Mouse (Mus musculus) heart, adult 9 months (tissue): Measurements from ENCODE around the gene Slc12a6.
A peak's percentile ranks its signal among the peaks of the same experiment; 100 is the strongest.
"Not testable (repeated sequence)": the region's sequence is repeated elsewhere in the genome, so short reads cannot be mapped to it uniquely, and the experiment has no call there.

Experiments
- DNase-seq, 2 experiments: peaks; one replicate each; pipeline ENCODE4 v3.0.0; 2022; ENCODE audit warnings: low spot score in 2 of 2

Slc12a6 gene

DNA sequence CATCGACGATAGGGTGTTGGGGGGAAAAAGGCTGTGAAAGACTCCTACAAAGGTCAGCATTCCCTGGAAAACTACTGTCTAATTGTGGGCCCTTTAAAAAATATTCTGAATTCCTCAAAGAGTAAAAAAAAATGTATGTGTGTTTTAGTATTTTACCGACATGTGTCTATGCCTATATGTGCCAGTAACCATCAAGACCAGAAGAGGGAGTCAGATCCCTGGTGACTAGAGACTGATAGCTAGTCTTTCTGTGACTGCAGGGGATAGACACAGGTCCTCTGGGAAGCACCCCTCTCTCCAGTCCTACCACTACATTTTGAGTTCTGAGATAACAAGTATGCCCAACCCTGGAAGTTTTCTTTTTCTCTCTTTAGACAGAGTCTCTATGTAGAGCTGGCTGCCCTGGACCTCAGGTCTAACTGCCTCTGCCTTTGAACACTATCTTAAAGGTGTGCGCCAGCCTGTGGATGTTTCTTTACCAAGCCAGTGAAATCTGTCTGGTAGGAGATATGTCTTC is 2.8 kb upstream of the Slc12a6 start:
- DNase-seq = no peak

DNA sequence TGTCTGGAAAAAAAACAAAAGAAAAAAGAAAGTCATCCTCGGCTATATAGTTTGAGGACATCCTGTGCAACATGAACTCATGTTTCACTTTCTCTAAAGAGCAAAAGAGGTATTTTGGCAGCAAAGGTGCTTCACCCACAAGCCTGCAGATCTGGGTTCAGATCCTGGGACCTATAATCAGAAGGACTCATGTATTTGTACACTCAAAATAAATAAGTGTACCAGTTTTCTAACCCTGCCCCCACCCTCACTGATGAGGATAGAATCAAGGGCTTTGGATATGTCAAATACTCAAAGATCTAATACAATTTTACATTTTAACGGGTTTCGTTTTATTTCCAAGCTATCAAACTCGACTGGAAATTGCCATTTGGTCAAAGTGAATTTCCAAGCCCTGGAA is 1.3 kb upstream of the Slc12a6 start:
- DNase-seq = no peak

DNA sequence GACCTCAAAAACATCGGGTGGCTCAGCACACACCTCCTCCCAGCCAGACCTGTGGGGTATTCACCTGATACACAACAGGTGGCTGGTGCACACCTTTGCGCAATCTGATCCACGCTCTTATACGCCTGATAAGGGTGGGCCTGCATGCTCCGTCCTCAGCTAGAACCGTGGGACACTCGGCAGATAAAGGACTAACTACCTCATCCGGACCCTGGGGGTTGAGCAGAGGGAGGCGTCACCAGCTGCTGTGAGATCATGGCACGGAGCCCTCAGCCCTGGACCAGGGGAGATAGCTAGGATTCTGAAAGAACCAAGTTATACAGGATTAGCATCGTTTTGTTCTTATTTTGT is 592 bp downstream of the Slc12a6 start, which contains the start of gene Gm21985:
Gene Gm21985, plus strand, starts transcription at position 73 of the 351 bp plus-strand sequence.
- peak; percentile 63 to 68 for DNase-seq

DNA sequence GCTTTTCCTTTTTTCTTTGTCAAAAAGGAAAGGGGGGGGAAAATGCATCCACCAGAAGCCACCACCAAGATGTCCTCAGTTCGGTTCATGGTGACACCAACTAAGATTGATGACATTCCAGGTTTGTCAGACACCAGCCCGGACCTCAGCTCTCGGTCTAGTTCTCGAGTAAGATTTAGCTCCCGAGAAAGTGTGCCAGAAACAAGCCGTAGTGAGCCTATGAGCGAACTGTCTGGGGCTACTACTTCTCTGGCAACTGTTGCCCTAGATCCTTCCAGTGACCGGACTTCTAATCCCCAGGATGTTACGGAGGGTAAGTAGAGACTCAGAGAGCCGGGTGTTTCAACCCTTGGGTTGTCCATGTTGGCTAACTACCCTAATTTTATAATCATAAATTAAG is 1.2 kb downstream of the Slc12a6 start:
- DNase-seq = peak; percentile 41 to 50

DNA sequence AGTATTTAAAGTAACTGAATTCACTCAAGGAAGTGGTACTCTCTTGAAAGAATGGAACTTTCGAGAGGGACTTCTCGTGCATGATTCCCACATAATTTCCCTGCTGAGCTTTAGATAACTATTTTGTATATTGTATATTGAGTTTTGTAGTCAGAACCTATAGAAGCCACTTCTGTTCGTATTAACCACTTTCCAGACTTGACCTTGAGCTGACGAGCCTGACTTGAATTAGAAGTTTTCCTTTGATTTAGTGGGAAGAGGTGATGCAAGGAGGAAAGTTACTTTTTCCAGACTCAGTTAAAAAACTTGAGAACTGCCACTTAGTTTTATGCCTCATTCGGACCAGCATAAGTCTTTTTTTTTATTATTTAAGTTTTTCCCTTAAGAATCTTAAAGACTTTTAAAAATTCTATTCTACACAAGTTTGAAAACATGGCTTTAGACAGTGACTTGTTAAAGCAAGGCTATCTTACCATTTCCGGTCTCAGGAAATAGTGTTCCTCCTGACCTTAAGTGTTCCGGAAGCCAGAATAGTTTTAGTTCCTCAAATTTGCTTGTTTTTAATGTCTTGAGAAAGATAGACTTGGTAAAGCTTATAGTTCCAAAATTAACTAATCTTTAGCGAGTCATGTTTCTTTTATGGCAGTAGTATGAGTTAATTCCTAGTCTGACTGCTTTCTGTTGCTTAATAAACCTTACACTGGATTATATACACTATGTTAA is 2.1 kb downstream of the Slc12a6 start:
- DNase-seq = peak; percentile 21 to 38

DNA sequence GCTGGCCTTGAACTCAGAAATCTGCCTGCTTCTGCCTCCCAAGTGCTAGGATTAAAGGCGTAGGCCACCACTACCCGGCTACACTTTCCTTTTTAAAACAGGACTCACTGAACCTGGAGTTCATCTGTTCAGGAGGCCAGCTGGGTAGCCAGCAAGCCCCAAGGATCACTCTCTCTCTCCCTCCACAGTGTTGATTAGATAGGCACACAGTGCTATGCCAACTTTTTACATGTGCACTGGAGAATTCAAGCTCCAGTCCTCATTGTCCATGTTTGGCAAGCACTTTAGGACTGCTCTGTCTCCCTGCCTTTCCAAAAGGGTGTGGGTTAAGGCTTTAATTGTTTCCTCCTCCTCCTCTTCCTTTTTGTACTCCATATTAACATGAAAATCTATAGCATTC is 4.4 kb downstream of the Slc12a6 start:
- DNase-seq = peak; percentile 24 to 28

DNA sequence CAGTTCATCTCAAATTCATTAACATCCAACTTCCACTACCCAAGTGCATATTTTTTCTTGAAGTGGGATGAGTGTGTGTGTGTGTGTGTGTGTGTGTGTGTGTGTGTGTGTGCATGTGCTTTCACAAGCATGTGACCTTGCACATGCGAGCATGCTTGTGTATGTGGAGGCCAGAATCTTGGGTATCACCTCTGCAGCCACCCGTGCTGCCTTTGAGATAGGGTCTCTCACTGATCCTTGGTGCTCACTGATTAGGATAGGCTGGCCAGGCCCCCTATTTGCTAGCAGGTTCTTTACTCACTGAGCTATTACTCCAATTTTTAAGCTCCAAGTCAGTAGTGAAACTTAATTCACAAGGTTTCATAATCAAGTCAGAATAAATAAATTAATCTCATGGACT is 7.3 kb downstream of the Slc12a6 start:
- DNase-seq = no peak

DNA sequence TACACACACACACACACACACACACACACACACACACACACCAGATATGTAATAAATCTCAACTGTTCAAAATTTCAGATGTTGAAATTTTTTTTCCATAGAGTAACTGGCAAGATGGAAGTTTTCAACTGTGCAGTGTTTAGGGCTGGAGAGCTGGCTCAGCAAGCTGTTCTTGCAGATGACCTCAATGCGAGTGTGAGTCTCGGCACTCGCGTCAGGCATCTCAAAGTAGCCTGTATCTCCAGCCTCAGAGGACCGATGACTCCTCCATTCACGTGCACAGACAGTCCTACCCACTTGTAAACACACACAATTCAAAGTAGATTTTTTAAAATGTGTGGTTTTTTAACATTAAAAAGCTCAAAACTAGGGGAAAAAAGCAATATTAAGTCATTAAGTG is 7.8 kb downstream of the Slc12a6 start:
- DNase-seq = no peak

DNA sequence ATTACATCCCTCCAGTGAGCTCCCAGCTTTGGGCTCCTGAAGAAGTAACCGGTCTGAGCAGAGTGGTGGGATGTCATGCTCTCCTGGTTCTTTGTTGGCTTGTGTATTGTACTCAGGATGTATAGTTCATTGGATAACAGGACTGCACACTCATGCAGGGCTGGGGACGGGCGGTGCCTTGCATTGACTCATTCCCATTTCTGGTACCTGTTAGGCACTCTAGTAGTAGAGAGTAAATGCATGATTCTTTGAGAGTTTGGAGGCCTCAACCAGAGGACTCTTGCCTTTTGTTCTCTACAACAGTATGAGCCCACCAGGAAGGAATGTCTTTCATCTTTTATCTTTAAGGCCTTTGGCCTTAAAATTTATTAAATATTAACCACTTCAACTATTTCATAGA is 11.2 kb downstream of the Slc12a6 start:
- DNase-seq = no peak

DNA sequence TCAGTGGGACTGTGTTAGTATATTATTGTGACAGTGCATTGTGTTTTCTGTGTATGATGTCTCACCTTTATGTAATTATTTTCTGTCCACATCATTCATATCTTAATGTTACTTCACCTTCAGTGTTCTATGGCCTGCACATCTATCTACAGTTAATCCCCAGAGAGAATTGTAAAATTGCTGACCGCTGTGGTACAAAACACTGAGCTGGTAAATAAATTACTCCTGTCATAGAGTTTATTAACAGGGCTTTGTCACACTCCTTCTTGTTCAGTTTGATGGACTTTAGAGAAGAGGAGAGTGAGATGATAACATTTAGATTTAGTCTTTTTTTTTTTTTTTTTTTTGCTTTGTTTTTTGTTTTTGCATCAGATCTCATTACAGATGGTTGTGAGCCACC is 17.2 kb downstream of the Slc12a6 start:
- DNase-seq = no peak

DNA sequence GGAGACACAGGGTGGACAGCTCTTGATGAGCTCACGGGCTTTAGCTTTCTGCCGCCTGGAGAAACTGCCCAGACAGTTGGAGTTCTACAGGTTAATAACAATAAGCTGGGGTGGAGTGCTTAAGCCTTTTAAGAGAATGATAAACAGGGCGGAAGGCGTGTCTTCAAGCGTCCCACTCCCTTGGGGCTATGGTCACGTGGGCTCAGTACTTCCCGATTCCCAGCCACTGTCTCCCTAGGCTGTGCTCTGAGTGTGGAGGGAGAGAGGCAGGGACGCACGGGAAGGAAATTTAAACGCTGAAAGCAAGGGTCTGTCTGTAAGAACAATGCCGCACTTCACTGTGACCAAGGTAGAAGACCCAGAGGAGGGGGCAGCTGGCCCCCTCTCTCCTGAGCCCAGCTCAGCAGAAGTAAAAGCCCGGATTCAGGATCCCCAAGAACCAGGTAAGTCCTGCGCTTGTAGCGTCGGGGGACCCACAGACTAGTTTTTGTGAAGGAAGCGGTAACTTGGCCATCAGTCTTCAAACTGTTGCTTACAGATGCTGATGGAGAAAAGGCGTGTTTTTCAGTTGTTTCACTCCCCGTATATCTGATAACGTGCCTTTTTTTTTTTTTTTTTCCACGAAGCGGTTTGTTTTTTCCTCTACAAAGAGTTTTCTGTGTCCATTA is 18.9 kb downstream of the Slc12a6 start:
- DNase-seq = peak; percentile 74 to 76

DNA sequence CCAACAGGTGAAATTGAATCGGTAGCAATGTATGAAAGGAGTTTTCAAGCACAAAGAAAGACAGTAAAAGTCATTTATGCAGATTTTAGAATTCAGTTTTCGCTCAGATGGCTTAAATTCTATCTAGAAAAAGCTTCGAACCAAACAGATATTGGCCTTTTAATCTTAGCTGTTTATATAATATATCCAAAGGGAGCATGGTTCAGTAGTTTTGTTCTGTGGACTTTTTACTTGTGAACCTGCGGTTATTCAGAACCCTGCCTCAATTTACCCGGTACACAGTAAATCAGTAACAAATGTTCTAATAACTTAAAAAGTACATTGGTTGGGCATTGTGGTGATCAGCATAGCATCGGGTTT is 19.4 kb downstream of the Slc12a6 start:
- no peak for DNase-seq

DNA sequence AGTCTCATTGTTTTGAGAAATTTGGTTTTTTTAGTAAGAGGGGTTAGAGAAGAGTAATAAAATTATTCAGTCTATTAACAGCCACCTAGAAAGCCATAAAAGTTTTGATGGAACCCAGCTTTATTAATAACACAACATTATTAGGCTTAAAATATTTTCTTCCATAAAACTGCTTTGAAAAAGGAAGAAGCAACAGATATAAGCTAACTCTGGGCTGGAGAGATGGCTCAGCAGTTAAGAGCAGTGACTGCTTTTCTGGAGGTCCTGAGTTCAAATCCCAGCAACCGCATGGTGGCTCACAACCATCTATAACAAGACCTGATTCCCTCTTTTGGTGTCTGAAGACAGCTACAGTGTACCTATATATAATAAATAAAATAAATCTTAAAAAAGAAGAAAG is 20.4 kb downstream of the Slc12a6 start:
- not testable (repeated sequence) for DNase-seq

DNA sequence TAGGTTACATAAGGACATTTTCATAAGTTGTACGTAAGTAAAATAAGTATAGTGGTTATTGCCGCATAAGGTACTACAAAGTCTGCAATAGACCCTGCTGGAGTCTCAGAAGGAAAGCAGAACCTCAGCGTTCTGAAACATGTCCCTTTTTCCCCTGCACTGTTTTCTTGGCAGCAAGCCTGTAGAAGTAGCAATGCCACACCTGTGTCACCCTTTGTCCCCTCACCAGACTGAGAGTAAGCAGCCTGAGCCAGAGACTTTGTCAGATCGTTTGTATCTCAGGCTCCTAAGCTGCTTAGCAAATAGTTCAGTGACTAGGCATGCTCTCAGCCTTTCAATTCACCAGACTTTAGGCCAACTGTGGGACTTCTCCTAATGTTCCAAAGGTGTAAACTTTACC is 21.4 kb downstream of the Slc12a6 start:
- no peak for DNase-seq

DNA sequence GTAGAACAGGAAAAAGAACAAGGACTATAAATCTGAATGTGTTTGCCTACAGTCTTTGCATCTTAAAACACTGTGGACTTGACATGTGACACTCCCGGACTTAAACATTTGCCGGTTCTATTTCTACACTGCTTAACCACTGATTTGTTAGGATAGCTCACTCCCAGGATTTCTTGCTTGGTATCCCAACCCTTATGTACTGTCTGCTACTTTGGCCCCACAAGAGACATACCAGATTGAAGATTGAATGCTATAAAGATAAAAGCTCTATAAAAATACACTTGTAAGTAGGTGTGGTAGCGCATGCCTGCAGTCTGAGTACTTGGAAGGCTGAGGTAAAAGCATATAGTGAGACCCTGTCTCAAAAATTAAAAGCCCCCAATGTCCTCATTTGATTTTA is 23.9 kb downstream of the Slc12a6 start:
- DNase-seq = no peak

DNA sequence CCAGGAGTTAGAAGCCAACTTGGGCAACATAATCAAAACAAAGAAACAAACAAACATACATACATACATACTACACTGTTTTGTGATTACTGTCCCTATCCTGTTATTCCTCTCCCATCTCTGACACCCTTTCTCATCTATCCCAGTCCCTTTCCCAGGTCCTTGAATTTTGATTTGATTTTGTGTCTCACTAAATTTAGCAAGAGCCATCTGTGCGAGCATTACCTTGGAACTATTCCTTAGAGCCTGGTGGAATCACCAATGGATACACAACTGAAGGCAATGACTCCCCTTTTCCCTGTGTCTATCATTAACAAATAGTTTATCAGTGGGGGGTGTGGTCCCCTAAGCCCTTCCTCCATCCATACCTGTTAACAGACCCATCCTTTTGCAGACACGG is 27.2 kb downstream of the Slc12a6 start:
- no peak for DNase-seq

DNA sequence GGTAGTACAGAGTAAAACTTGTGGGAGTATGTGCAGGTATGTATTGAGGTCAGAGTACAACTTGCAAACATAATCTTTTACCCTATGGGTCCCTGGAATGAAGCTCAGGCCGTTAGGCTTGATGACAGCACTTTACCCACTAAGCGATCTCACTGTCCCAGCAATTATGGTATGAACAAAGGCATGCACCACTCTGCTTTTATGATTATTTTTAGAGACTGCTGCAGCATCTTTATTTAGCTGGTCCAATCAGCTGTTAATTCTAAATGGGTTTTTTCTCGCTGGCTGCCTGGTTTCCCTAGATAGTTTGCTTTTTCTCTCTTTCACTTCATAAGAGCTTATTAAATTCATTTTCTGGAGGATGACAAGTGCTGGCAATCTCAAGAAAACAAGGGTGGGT is 30.6 kb downstream of the Slc12a6 start:
- DNase-seq = peak; percentile 18 to 23

DNA sequence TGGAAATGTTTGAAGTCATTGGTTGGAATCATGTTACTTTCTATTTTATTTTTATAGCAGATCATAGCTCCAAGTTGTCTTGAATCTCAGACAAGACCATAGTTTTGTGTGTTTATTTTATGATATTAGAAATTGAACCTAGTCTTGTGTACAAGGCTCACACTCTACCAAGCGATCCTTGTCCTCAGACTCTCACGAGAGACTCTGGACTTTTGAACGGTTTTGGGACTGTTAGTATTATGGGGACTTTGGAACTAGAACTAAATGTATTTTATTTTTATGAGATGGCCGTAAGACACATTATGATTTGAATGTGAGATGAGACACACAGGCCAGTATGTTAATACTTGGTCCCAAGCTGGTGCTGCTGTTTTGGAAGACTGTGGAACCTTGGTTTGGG is 32.6 kb downstream of the Slc12a6 start:
- no peak for DNase-seq

DNA sequence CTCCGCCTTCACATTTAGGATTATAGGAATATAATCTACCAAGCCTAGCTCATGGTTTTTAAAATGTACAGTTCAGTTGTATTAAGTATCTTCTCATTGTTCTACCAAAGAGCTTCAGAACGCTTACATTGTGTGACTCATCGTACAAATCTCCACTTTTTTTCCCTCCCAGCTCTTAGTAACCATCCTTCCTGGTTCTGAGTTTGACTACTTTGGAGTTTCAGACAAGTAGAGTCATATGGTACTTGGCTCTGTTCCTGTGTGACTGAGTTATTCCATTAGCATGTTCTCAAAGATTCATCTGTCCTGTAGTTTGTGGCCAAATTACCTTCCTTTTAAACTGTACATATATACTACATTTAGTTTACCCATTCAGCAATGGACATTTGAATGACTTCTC is 43.0 kb downstream of the Slc12a6 start:
- no peak for DNase-seq

DNA sequence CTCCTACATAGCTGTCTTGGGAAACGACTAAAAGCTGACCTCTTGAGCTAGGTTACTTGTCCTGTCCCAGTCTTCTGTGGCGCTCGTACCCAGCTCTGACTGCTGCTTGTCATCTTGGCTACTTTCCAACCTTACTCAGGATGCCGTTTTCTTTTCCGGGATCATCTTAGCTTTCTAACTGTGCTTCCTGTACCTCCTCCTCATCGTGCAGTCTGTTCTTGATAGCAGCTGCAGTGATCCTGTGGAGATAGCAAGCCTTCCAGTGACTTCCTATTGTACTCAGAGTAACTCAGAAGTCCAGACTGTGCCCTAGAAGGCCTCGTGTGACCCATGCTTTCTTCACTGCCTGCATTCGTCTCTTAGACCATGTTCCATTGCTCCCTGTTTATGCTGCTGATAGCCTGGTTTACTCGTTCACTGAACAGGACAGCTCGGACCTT is 43.6 kb downstream of the Slc12a6 start:
- peak; percentile 11 to 27 for DNase-seq

DNA sequence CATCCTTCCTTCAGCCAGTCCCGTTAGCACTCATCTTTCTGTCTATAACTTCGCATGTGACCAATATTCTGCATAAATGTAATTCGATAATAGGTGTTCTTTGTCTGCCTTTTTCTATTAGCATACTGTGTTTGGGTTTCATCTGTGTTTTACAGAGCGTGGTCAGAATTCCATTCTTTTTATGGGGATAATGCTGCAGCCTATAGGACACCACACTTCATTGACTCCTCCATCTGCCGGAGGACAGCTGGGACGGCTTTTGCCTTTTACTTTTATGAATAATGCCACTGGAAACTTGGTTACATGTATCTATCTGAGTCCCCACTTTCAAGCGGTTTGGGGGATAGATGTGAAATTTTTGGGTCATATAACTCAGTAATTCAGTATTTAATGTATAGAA is 50.0 kb downstream of the Slc12a6 start:
- no peak for DNase-seq

DNA sequence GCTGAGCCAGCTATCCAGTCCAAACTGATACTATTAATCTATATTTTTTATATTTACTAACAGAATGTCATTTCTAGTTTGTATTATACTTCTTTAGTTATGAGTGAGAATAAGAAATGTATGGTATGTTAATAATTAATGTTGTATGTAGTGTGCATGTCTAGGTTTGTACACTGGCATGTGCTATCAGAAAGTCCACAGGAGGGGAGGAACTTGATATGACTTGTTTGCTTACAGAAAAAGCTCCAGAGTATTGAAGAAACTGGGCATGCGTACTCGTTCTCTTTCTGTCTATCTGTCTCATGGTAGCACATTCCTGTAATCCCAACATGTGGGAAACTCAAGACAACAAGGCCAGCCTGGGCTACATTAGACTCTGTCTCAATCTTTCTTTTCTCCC is 52.6 kb downstream of the Slc12a6 start:
- no peak for DNase-seq

DNA sequence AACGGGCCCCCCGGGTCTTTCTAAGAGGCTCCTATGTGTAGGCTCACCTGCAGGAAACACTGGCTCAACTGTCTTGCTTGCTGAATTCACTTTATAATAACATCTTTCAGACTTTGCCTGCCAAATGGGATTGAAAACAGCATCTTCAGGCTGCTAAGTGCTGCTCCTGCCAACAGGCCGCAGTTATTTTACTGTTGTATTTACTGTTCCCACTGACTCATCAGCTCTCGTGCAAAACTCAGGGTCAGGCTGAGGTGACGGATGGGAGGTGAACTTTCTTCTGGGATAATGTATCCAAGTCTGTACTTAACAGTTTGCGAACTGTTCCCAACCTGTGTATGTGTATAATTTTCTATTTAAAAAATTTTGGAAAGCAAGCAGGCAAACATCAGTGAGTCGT is 53.3 kb downstream of the Slc12a6 start:
- no peak for DNase-seq
